Mouse (Mus musculus) lung, postnatal 0 days (tissue): Measurements from ENCODE around the gene Lats1. TPM values are rescaled to one million over a fixed set of nuclear protein-coding genes. Genes with fewer than 3 reads are reported as not detected.
"Not testable (repeated sequence)": the region's sequence is repeated elsewhere in the genome, so short reads cannot be mapped to it uniquely, and the experiment has no call there.

Source experiments
- ATAC-seq: fragments of 200-750 bp; cut with Nextera tagmentation; 2 replicates; pipeline ENCODE4 v1.8.0; 2017; ENCODE audit warnings: moderate library complexity
- DNase-seq: peaks from one replicate; pipeline ENCODE4 v3.0.0-alpha.2; 2016; ENCODE audit warnings: low spot score
- H3K27ac ChIP-seq: fragments of 300-500 bp; sonication (generic); 2 replicates; pipeline ENCODE4 v1.5.1; 2014; ENCODE audit warnings: antibody characterized with exemption, mild to moderate bottlenecking, low read length, mixed read lengths
- H3K27me3 ChIP-seq: fragments of 300-500 bp; sonication (generic); replicated peaks from 2 replicates; pipeline ENCODE4 v1.6.1; 2014; ENCODE audit warnings: low read length, mixed read lengths; ENCODE audit not compliant: insufficient read depth
- H3K36me3 ChIP-seq: fragments of 300-500 bp; sonication (generic); 2 replicates; pipeline ENCODE4 v1.6.1; 2014; ENCODE audit warnings: low read length, mixed read lengths; ENCODE audit not compliant: insufficient read depth
- H3K4me1 ChIP-seq: fragments of 300-500 bp; sonication (generic); 2 replicates; pipeline ENCODE4 v1.6.1; 2014; ENCODE audit warnings: antibody characterized with exemption, low read depth, low read length, mixed read lengths; ENCODE audit not compliant: insufficient read depth
- H3K4me2 ChIP-seq: fragments of 300-500 bp; sonication (generic); replicated peaks from 2 replicates; pipeline ENCODE4 v1.6.1; 2014; ENCODE audit warnings: low read depth, mild to moderate bottlenecking, low read length, moderate library complexity, mixed read lengths
- H3K4me3 ChIP-seq: fragments of 300-500 bp; sonication (generic); 2 replicates; pipeline ENCODE4 v1.5.1; 2014; ENCODE audit warnings: low read depth, low read length
- H3K9ac ChIP-seq: fragments of 300-500 bp; sonication (generic); replicated peaks from 2 replicates; pipeline ENCODE4 v1.6.1; 2014; ENCODE audit warnings: low read depth, mild to moderate bottlenecking
- H3K9me3 ChIP-seq: fragments of 300-500 bp; sonication (generic); 2 replicates; pipeline ENCODE4 v1.6.1; 2016; ENCODE audit warnings: low read length, mixed read lengths
- CTCF ChIP-seq: IDR thresholded peaks from 2 replicates; pipeline ENCODE4 v1.5.1; 2016; ENCODE audit warnings: antibody characterized with exemption, mild to moderate bottlenecking
- EP300 ChIP-seq: IDR thresholded peaks from 2 replicates; pipeline ENCODE4 v1.6.1; 2016; ENCODE audit warnings: antibody characterized with exemption, mild to moderate bottlenecking, control low read depth
- WGBS: fragments of 180-500 bp; shearing (Covaris S2); extraction: QIAGEN DNeasy Blood & Tissue Kit; methylation state at CpG from one replicate; pipeline ENCODE4 v1.1.7; 2014; 5-methylcytosine and 5-hydroxymethylcytosine counted together
- polyA plus RNA-seq: library from polyadenylated mRNA; unstranded; fragments of >200 nt; fragmentation: Nextera tagmentation; extraction: Ambion mirVana; gene quantifications from 2 replicates; pipeline ENCODE4 v1.2.1, GENCODE M21; 2015

Lats1 gene
- polyA plus RNA-seq, 1 experiment from 2014 or later, result 4.8 TPM

- DNase-seq (no peak), ATAC-seq (no peak)
- no peaks in the 10 kb centered on the region; the same call in 1 of the 2 replicates for H3K4me1 ChIP-seq
- no peaks in the 10 kb centered on the region for H3K27me3 ChIP-seq
- no peak overlapping the region for H3K4me2 ChIP-seq
- no peak overlapping the region for H3K9ac ChIP-seq
- TF ChIP-seq EP300 (no peak), CTCF (no peak)
- WGBS, result 77% methylated on average over 3 of the region's 3 CpGs
- H3K36me3 ChIP-seq, result no peaks in the 10 kb centered on the region
- H3K9me3 ChIP-seq, result no peaks in the 10 kb centered on the region
- H3K27ac ChIP-seq, result no peak overlapping the region
- no peak overlapping the region for H3K4me3 ChIP-seq
These were observed 56.9 kb downstream of the Lats1 start for GRCm38 (mm10) chr10:7737914-7738313.

- ATAC-seq, H3K4me3 ChIP-seq, DNase-seq, H3K4me2 ChIP-seq, H3K4me1 ChIP-seq, H3K9me3 ChIP-seq, H3K9ac ChIP-seq, H3K27me3 ChIP-seq, H3K27ac ChIP-seq: not testable (repeated sequence)
- 95% methylated on average over 6 of the region's 6 CpGs for WGBS
- H3K36me3 ChIP-seq, result peaks cover 13% of the 10 kb centered on the region
These were observed 64.5 kb downstream of the Lats1 start for GRCm38 (mm10) chr10:7745528-7745927.

GRCm38 (mm10) chr10:7748752-7749151, 67.7 kb downstream of the Lats1 start:
- Histone ChIP-seq H3K4me1 (no peaks in the 10 kb centered on the region), H3K9ac (no peak overlapping the region), H3K9me3 (no peaks in the 10 kb centered on the region), H3K36me3 (peaks cover 20% of the 10 kb centered on the region), H3K4me2 (no peak overlapping the region), H3K4me3 (no peak overlapping the region), H3K27ac (no peak overlapping the region), H3K27me3 (no peaks in the 10 kb centered on the region)
- TF ChIP-seq CTCF (no peak), EP300 (no peak)
- whole genome bisulfite sequencing, result 90% methylated on average over 6 of the region's 6 CpGs
- ATAC-seq, result no peak
- DNase-seq, result no peak

GRCm38 (mm10) chr10:7757544-7757943, 76.5 kb downstream of the Lats1 start:
- ATAC-seq (no peak), DNase-seq (no peak)
- no peak overlapping the region for H3K9ac ChIP-seq
- H3K9me3 ChIP-seq, result no peaks in the 10 kb centered on the region
- H3K4me1 ChIP-seq, result no peaks in the 10 kb centered on the region
- no peak overlapping the region for H3K4me3 ChIP-seq
- no peak overlapping the region for H3K4me2 ChIP-seq
- TF ChIP-seq EP300, result no peak
- no peak for TF ChIP-seq CTCF
- no peaks in the 10 kb centered on the region for H3K27me3 ChIP-seq
- H3K27ac ChIP-seq, result no peak overlapping the region
- WGBS, result 88% methylated on average over 2 of the region's 2 CpGs
- H3K36me3 ChIP-seq, result peaks cover 19% of the 10 kb centered on the region; the same call in 1 of the 2 replicates

Other genes starting within 250 kb of the Lats1 start
- 2.0 TPM in 2 replicates for gene Ulbp1, start 207.6 kb upstream of the Lats1 start, polyA plus RNA-seq
- gene Lrp11, start 91.4 kb upstream of the Lats1 start, polyA plus RNA-seq, result 1.8 and 2.3 TPM in 2 replicates
- gene Nup43, start 13.7 kb upstream of the Lats1 start, polyA plus RNA-seq, result 10.3 and 10.7 TPM in 2 replicates
- gene Pcmt1, start 78 bp upstream of the Lats1 start, polyA plus RNA-seq, result 89.6 and 96.9 TPM in 2 replicates
- gene Katna1, start 44.8 kb downstream of the Lats1 start, polyA plus RNA-seq, result 30.6 and 33.6 TPM in 2 replicates
- gene Ginm1, start 111.6 kb downstream of the Lats1 start, polyA plus RNA-seq, result 167 TPM in 2 replicates
- gene Ppil4, start 111.7 kb downstream of the Lats1 start, polyA plus RNA-seq, result 30.5 and 30.6 TPM in 2 replicates
- 0.39 and 0.40 TPM in 2 replicates for gene Zc3h12d, start 151.3 kb downstream of the Lats1 start, polyA plus RNA-seq